Mouse (Mus musculus): ENCODE data around the gene Fam120a.

Fam120a gene

GRCm38 (mm10) chr13:48931687-48932086 lies 36.1 kb downstream of the Fam120a start:
- TF ChIP-seq CTCF (conservative IDR thresholded peaks at IDR 0.05; ENCODE audit: low read length), result no peak
- TF ChIP-seq POU5F1 (IDR thresholded peaks at IDR 0.05; ENCODE audit: borderline replicate concordance, low read length), result no peak
- TF ChIP-seq NANOG (IDR thresholded peaks at IDR 0.05; ENCODE audit: borderline replicate concordance, low read length), result no peak
- no peaks in the 10 kb centered on the region for H3K9me3 ChIP-seq (ENCODE audit: low read length)
- H3K36me3 ChIP-seq (ENCODE audit: insufficient read depth, low read length), result peaks cover 97% of the 10 kb centered on the region
- peaks cover 53% of the 10 kb centered on the region for H3K4me1 ChIP-seq (replicated peaks; ENCODE audit: low read depth, low read length)
- no peaks in the 10 kb centered on the region for H3K27me3 ChIP-seq (ENCODE audit: insufficient read depth, low read length)
- no peak overlapping the region for H3K4me3 ChIP-seq (replicated peaks; ENCODE audit: low read length)

- H3K4me1 ChIP-seq (replicated peaks; ENCODE audit: low read depth, low read length), result peaks cover 48% of the 10 kb centered on the region
- H3K9me3 ChIP-seq (ENCODE audit: low read length), result no peaks in the 10 kb centered on the region
- H3K27me3 ChIP-seq (ENCODE audit: insufficient read depth, low read length), result no peaks in the 10 kb centered on the region
- TF ChIP-seq POU5F1 (IDR thresholded peaks at IDR 0.05; ENCODE audit: borderline replicate concordance, low read length) (no peak), NANOG (IDR thresholded peaks at IDR 0.05; ENCODE audit: borderline replicate concordance, low read length) (no peak), CTCF (conservative IDR thresholded peaks at IDR 0.05; ENCODE audit: low read length) (no peak)
- H3K36me3 ChIP-seq (ENCODE audit: insufficient read depth, low read length), result peaks cover 97% of the 10 kb centered on the region
- no peak overlapping the region for H3K4me3 ChIP-seq (replicated peaks; ENCODE audit: low read length)
These were observed 36.6 kb downstream of the Fam120a start for GRCm38 (mm10) chr13:48931232-48931631.

- Histone ChIP-seq H3K36me3 (ENCODE audit: insufficient read depth, low read length) (peaks cover 95% of the 10 kb centered on the region), H3K27me3 (ENCODE audit: insufficient read depth, low read length) (no peaks in the 10 kb centered on the region), H3K9me3 (ENCODE audit: low read length) (no peaks in the 10 kb centered on the region), H3K4me3 (replicated peaks; ENCODE audit: low read length) (no peak overlapping the region), H3K4me1 (replicated peaks; ENCODE audit: low read depth, low read length) (peaks cover 38% of the 10 kb centered on the region)
- TF ChIP-seq POU5F1 (IDR thresholded peaks at IDR 0.05; ENCODE audit: borderline replicate concordance, low read length) (no peak), CTCF (conservative IDR thresholded peaks at IDR 0.05; ENCODE audit: low read length) (no peak), NANOG (IDR thresholded peaks at IDR 0.05; ENCODE audit: borderline replicate concordance, low read length) (no peak)
These were observed 38.2 kb downstream of the Fam120a start for GRCm38 (mm10) chr13:48929535-48930110.

GRCm38 (mm10) chr13:48927609-48928008 lies 40.2 kb downstream of the Fam120a start:
- Histone ChIP-seq H3K36me3 (ENCODE audit: insufficient read depth, low read length) (peaks cover 95% of the 10 kb centered on the region), H3K4me3 (replicated peaks; ENCODE audit: low read length) (no peak overlapping the region), H3K4me1 (replicated peaks; ENCODE audit: low read depth, low read length) (peaks cover 23% of the 10 kb centered on the region), H3K27me3 (ENCODE audit: insufficient read depth, low read length) (no peaks in the 10 kb centered on the region), H3K9me3 (ENCODE audit: low read length) (no peaks in the 10 kb centered on the region)
- TF ChIP-seq POU5F1 (IDR thresholded peaks at IDR 0.05; ENCODE audit: borderline replicate concordance, low read length) (no peak), NANOG (IDR thresholded peaks at IDR 0.05; ENCODE audit: borderline replicate concordance, low read length) (no peak), CTCF (conservative IDR thresholded peaks at IDR 0.05; ENCODE audit: low read length) (no peak)

GRCm38 (mm10) chr13:48922712-48923111 lies 45.1 kb downstream of the Fam120a start:
- TF ChIP-seq CTCF (conservative IDR thresholded peaks at IDR 0.05; ENCODE audit: low read length) (no peak), POU5F1 (IDR thresholded peaks at IDR 0.05; ENCODE audit: borderline replicate concordance, low read length) (no peak), NANOG (IDR thresholded peaks at IDR 0.05; ENCODE audit: borderline replicate concordance, low read length) (no peak)
- H3K27me3 ChIP-seq (ENCODE audit: insufficient read depth, low read length), result no peaks in the 10 kb centered on the region
- H3K9me3 ChIP-seq (ENCODE audit: low read length), result no peaks in the 10 kb centered on the region
- H3K4me3 ChIP-seq (replicated peaks; ENCODE audit: low read length), result no peak overlapping the region
- peaks cover 94% of the 10 kb centered on the region for H3K36me3 ChIP-seq (ENCODE audit: insufficient read depth, low read length)
- no peaks in the 10 kb centered on the region for H3K4me1 ChIP-seq (replicated peaks; ENCODE audit: low read depth, low read length)

- TF ChIP-seq CTCF (conservative IDR thresholded peaks at IDR 0.05; ENCODE audit: low read length) (no peak), POU5F1 (IDR thresholded peaks at IDR 0.05; ENCODE audit: borderline replicate concordance, low read length) (no peak), NANOG (IDR thresholded peaks at IDR 0.05; ENCODE audit: borderline replicate concordance, low read length) (no peak)
- peaks cover 93% of the 10 kb centered on the region for H3K36me3 ChIP-seq (ENCODE audit: insufficient read depth, low read length)
These were observed 46.6 kb downstream of the Fam120a start for GRCm38 (mm10) chr13:48921256-48921655.

GRCm38 (mm10) chr13:48919756-48920415 lies 47.9 kb downstream of the Fam120a start:
- H3K9me3 ChIP-seq (ENCODE audit: low read length), result no peaks in the 10 kb centered on the region
- no peaks in the 10 kb centered on the region for H3K4me1 ChIP-seq (replicated peaks; ENCODE audit: low read depth, low read length)
- no peak for TF ChIP-seq CTCF (conservative IDR thresholded peaks at IDR 0.05; ENCODE audit: low read length)
- H3K36me3 ChIP-seq (ENCODE audit: insufficient read depth, low read length), result peaks cover 96% of the 10 kb centered on the region
- no peak overlapping the region for H3K4me3 ChIP-seq (replicated peaks; ENCODE audit: low read length)
- H3K27me3 ChIP-seq (ENCODE audit: insufficient read depth, low read length), result no peaks in the 10 kb centered on the region

More at GRCm38 (mm10) chr13:48921256-48921655, 46.6 kb downstream of the Fam120a start:
- Histone ChIP-seq H3K27me3 (ENCODE audit: insufficient read depth, low read length) (no peaks in the 10 kb centered on the region), H3K4me3 (replicated peaks; ENCODE audit: low read length) (no peak overlapping the region), H3K4me1 (replicated peaks; ENCODE audit: low read depth, low read length) (no peaks in the 10 kb centered on the region), H3K9me3 (ENCODE audit: low read length) (no peaks in the 10 kb centered on the region)

- Histone ChIP-seq H3K4me3 (replicated peaks; ENCODE audit: low read length) (no peak overlapping the region), H3K36me3 (ENCODE audit: insufficient read depth, low read length) (peaks cover 95% of the 10 kb centered on the region), H3K4me1 (replicated peaks; ENCODE audit: low read depth, low read length) (no peaks in the 10 kb centered on the region), H3K9me3 (ENCODE audit: low read length) (no peaks in the 10 kb centered on the region), H3K27me3 (ENCODE audit: insufficient read depth, low read length) (no peaks in the 10 kb centered on the region)
- TF ChIP-seq POU5F1 (IDR thresholded peaks at IDR 0.05; ENCODE audit: borderline replicate concordance, low read length), result no peak
These were observed 50.7 kb downstream of the Fam120a start for GRCm38 (mm10) chr13:48917113-48917599.

GRCm38 (mm10) chr13:48913680-48914079 lies 54.1 kb downstream of the Fam120a start:
- TF ChIP-seq POU5F1 (IDR thresholded peaks at IDR 0.05; ENCODE audit: borderline replicate concordance, low read length) (no peak), NANOG (IDR thresholded peaks at IDR 0.05; ENCODE audit: borderline replicate concordance, low read length) (no peak), CTCF (conservative IDR thresholded peaks at IDR 0.05; ENCODE audit: low read length) (no peak)

More at GRCm38 (mm10) chr13:48913680-48914079, 54.1 kb downstream of the Fam120a start:
- no peak overlapping the region for H3K4me3 ChIP-seq (replicated peaks; ENCODE audit: low read length)
- no peaks in the 10 kb centered on the region for H3K9me3 ChIP-seq (ENCODE audit: low read length)
- H3K4me1 ChIP-seq (replicated peaks; ENCODE audit: low read depth, low read length), result no peaks in the 10 kb centered on the region
- no peaks in the 10 kb centered on the region for H3K27me3 ChIP-seq (ENCODE audit: insufficient read depth, low read length)
- peaks cover 95% of the 10 kb centered on the region for H3K36me3 ChIP-seq (ENCODE audit: insufficient read depth, low read length)
